Mouse (Mus musculus): ENCODE measurements around the gene Arntl.

Gene Arntl

GRCm38 (mm10) chr7:113228498-113228897 is 21.2 kb downstream of the Arntl start:
- TF ChIP-seq GATA4 (IDR thresholded peaks at IDR 0.05; ENCODE audit: insufficient replicate concordance, low read length), result no peak

- TF ChIP-seq GATA4 (IDR thresholded peaks at IDR 0.05; ENCODE audit: insufficient replicate concordance, low read length), result no peak
Measured at GRCm38 (mm10) chr7:113236135-113236534, 28.9 kb downstream of the Arntl start.

- no peak for TF ChIP-seq GATA4 (IDR thresholded peaks at IDR 0.05; ENCODE audit: insufficient replicate concordance, low read length)
Measured at GRCm38 (mm10) chr7:113238365-113238764, 31.1 kb downstream of the Arntl start.

- no peak for TF ChIP-seq GATA4 (IDR thresholded peaks at IDR 0.05; ENCODE audit: insufficient replicate concordance, low read length)
Measured at GRCm38 (mm10) chr7:113239448-113240130, 32.3 kb downstream of the Arntl start.

- peak; percentile 79; the same call in 1 of the 2 replicates for TF ChIP-seq GATA4 (IDR thresholded peaks at IDR 0.05; ENCODE audit: insufficient replicate concordance, low read length)
Measured at GRCm38 (mm10) chr7:113240438-113240837, 33.2 kb downstream of the Arntl start.

- no peak for TF ChIP-seq GATA4 (IDR thresholded peaks at IDR 0.05; ENCODE audit: insufficient replicate concordance, low read length)
Measured at GRCm38 (mm10) chr7:113241901-113242661, 34.8 kb downstream of the Arntl start.

- no peak for TF ChIP-seq GATA4 (IDR thresholded peaks at IDR 0.05; ENCODE audit: insufficient replicate concordance, low read length)
Measured at GRCm38 (mm10) chr7:113242688-113243087, 35.4 kb downstream of the Arntl start.

- TF ChIP-seq GATA4 (IDR thresholded peaks at IDR 0.05; ENCODE audit: insufficient replicate concordance, low read length), result no peak
Measured at GRCm38 (mm10) chr7:113245144-113245543, 37.9 kb downstream of the Arntl start.

GRCm38 (mm10) chr7:113246512-113246911 is 39.2 kb downstream of the Arntl start:
- no peak for TF ChIP-seq GATA4 (IDR thresholded peaks at IDR 0.05; ENCODE audit: insufficient replicate concordance, low read length)

GRCm38 (mm10) chr7:113247167-113247566 is 39.9 kb downstream of the Arntl start:
- TF ChIP-seq GATA4 (IDR thresholded peaks at IDR 0.05; ENCODE audit: insufficient replicate concordance, low read length), result no peak

- no peak for TF ChIP-seq GATA4 (IDR thresholded peaks at IDR 0.05; ENCODE audit: insufficient replicate concordance, low read length)
Measured at GRCm38 (mm10) chr7:113249134-113249825, 42.0 kb downstream of the Arntl start.

GRCm38 (mm10) chr7:113250433-113250991 is 43.2 kb downstream of the Arntl start:
- no peak for TF ChIP-seq GATA4 (IDR thresholded peaks at IDR 0.05; ENCODE audit: insufficient replicate concordance, low read length)

- no peak for TF ChIP-seq GATA4 (IDR thresholded peaks at IDR 0.05; ENCODE audit: insufficient replicate concordance, low read length)
Measured at GRCm38 (mm10) chr7:113251001-113251400, 43.7 kb downstream of the Arntl start.

GRCm38 (mm10) chr7:113251554-113251953 is 44.3 kb downstream of the Arntl start:
- no peak for TF ChIP-seq GATA4 (IDR thresholded peaks at IDR 0.05; ENCODE audit: insufficient replicate concordance, low read length)

GRCm38 (mm10) chr7:113253777-113254405 is 46.6 kb downstream of the Arntl start:
- no peak for TF ChIP-seq GATA4 (IDR thresholded peaks at IDR 0.05; ENCODE audit: insufficient replicate concordance, low read length)
